ENCODE assay signal across 8 mouse cellular contexts in genomic region chr3:95673707-95674211, GRCm38 (mm10). TPM values are rescaled to one million over a fixed set of nuclear protein-coding genes. Genes with fewer than 3 reads are reported as not detected.
DNase-seq lines count a peak whose midpoint lies in the region; ATAC-seq and TF ChIP-seq lines count a peak whose summit lies in the region.

No protein-coding gene starts in this region.

- H3K9ac ChIP-seq in CH12.LX (ENCODE audit: insufficient read depth, low read depth): peak overlapping the region; percentile 87
- H3K9ac ChIP-seq in heart, embryonic 11.5 days (ENCODE audit: low read depth, low read length): peak overlapping the region; percentile 58
- H3K9ac ChIP-seq in liver, adult 2 months (ENCODE audit: low read depth, low read length): peak overlapping the region; percentile 61

- H3K9me3 ChIP-seq in CH12.LX (replicated peaks; ENCODE audit: low read length): no peaks in the 10 kb centered on the region
- H3K9me3 ChIP-seq in heart, embryonic 11.5 days (replicated peaks; ENCODE audit: control insufficient read depth, low read length): no peaks in the 10 kb centered on the region

- peaks cover 0 to 16% of the 10 kb centered on the region in 2 experiments for H3K36me3 ChIP-seq in CH12.LX (replicated peaks in 1 of 2; ENCODE audit: control insufficient read depth in 1 of 2, insufficient read depth in 1 of 2, low read length in 1 of 2)
- H3K36me3 ChIP-seq in heart, embryonic 11.5 days (ENCODE audit: control insufficient read depth, insufficient read depth, low read length): peaks cover 8% of the 10 kb centered on the region
- H3K36me3 ChIP-seq in liver, adult 2 months (ENCODE audit: control insufficient read depth, insufficient read depth, low read length): no peaks in the 10 kb centered on the region

- peaks cover 16% of the 10 kb centered on the region for H3K79me2 ChIP-seq in CH12.LX (replicated peaks; ENCODE audit: control insufficient read depth, extremely low read depth, insufficient read depth, poor library complexity, severe bottlenecking)
- H3K79me2 ChIP-seq in liver, adult 2 months (ENCODE audit: control insufficient read depth, insufficient read depth, low read length): peaks cover 2% of the 10 kb centered on the region; the same call in 1 of the 2 replicates

- peak overlapping the region; percentile 98 for H3K4me2 ChIP-seq in CH12.LX (ENCODE audit: insufficient read depth, low read depth, poor library complexity, severe bottlenecking)
- peak overlapping the region; percentile 64 for H3K4me2 ChIP-seq in heart, embryonic 11.5 days

- dilution Hi-C loops in CH12.LX (cut with MboI; ENCODE audit: extremely low pct_ligation_motif_present, extremely low pct_unique_long_range_greater_than_20kb, low sequenced_read_pairs): no loop called here

- TF ChIP-seq RAD21 in CH12.LX (IDR thresholded peaks at IDR 0.05; ENCODE audit: low read depth, low read length): no peak

- H3K4me1 ChIP-seq in CH12.LX (ENCODE audit: control insufficient read depth in 1 of 2, insufficient read depth in 2 of 2): peaks cover 40 to 81% of the 10 kb centered on the region in 2 experiments
- H3K4me1 ChIP-seq in heart, embryonic 11.5 days (ENCODE audit: control insufficient read depth, insufficient read depth, low read length): peaks cover 59% of the 10 kb centered on the region
- H3K4me1 ChIP-seq in liver, adult 2 months (ENCODE audit: control insufficient read depth, insufficient read depth, low read length): peaks cover 38% of the 10 kb centered on the region

- in situ Hi-C loops in CH12.LX (cut with MboI; ENCODE audit: low pct_ligation_motif_present, low pct_unique_long_range_greater_than_20kb, low sequenced_read_pairs): no loop called here

- TF ChIP-seq CTCF in CH12.LX (conservative IDR thresholded peaks at IDR 0.05 in 1 of 2, IDR thresholded peaks at IDR 0.05 in 1 of 2; ENCODE audit: low read depth in 2 of 2, low read length in 2 of 2): no peak
- TF ChIP-seq CTCF in liver, adult 2 months (IDR thresholded peaks at IDR 0.05; ENCODE audit: low read depth, low read length): no peak

- H3K27ac ChIP-seq in CH12.LX (ENCODE audit: insufficient read depth, low read depth): peak overlapping the region; percentile 99
- H3K27ac ChIP-seq in heart, embryonic 11.5 days (ENCODE audit: low read depth, low read length): peak overlapping the region; percentile 94
- peak overlapping the region; percentile 96 for H3K27ac ChIP-seq in liver, adult 2 months (replicated peaks; ENCODE audit: insufficient read depth, low read depth, low read length)

- H3K27me3 ChIP-seq in CH12.LX (replicated peaks): no peaks in the 10 kb centered on the region
- H3K27me3 ChIP-seq in heart, embryonic 11.5 days (ENCODE audit: control insufficient read depth, insufficient read depth, low read length): no peaks in the 10 kb centered on the region
- no peaks in the 10 kb centered on the region for H3K27me3 ChIP-seq in liver, adult 2 months (ENCODE audit: control insufficient read depth, insufficient read depth, low read length)

- no peak; the same call in 1 of the 2 replicates for TF ChIP-seq POLR2A in CH12.LX (IDR thresholded peaks at IDR 0.05; ENCODE audit: low read depth, low read length)
- no peak for TF ChIP-seq POLR2A in liver, adult 2 months (IDR thresholded peaks at IDR 0.05; ENCODE audit: extremely low read depth, insufficient read depth, low read length)

- DNase-seq in CD4-positive, CD25-positive, alpha-beta regulatory T cell, adult 2 months (ENCODE audit: low read depth, low spot score): peak; percentile 59
- no peak for DNase-seq in CH12.LX (ENCODE audit: extremely low read depth)
- peak; percentile 34 for DNase-seq in liver, adult 2 months (ENCODE audit: extremely low read depth, low read depth, low spot score)
- peak; percentile 55 to 79 for DNase-seq in spleen, postnatal 4 days (ENCODE audit: low spot score in 2 of 2)
- no peak for DNase-seq in ovary, postnatal 14 days (ENCODE audit: low spot score)
- DNase-seq in adrenal gland, postnatal 4 days (ENCODE audit: low spot score in 2 of 2): no peak

- TF ChIP-seq EP300 in CH12.LX (IDR thresholded peaks at IDR 0.05; ENCODE audit: low read length): no peak; the same call in 1 of the 2 replicates

- peak overlapping the region; percentile 17 to 49 (median 25) for H3K4me3 ChIP-seq in CH12.LX (replicated peaks in 1 of 3; ENCODE audit: low read depth in 2 of 3, low read length in 2 of 3, poor library complexity in 1 of 3)
- peak overlapping the region; percentile 17; the same call in 1 of the 2 replicates for H3K4me3 ChIP-seq in heart, embryonic 11.5 days (ENCODE audit: low read depth, low read length)
- no peak overlapping the region for H3K4me3 ChIP-seq in liver, adult 2 months (ENCODE audit: insufficient read depth, low read depth, low read length)

- ATAC-seq in CD4-positive, CD25-positive, alpha-beta regulatory T cell, adult 4 months: no peak
- ATAC-seq in heart, embryonic 11.5 days (replicated peaks; ENCODE audit: insufficient number of reproducible peaks, low FRiP score, low TSS enrichment): no peak

- 13% methylated on average over 11 of the region's 11 CpGs for WGBS in heart, embryonic 11.5 days (ENCODE audit: insufficient replicate concordance)
- 45% methylated on average over 11 of the region's 11 CpGs for WGBS in liver, adult 2 months

TF ChIP-seq in CH12.LX, 34 proteins besides CTCF, POLR2A, EP300 and RAD21:
- TF ChIP-seq NRF1 (IDR thresholded peaks at IDR 0.05; ENCODE audit: low read depth, low read length) (no peak), IRF4 (IDR thresholded peaks at IDR 0.05; ENCODE audit: low read depth, low read length) (peak; percentile 50), NELFE (IDR thresholded peaks at IDR 0.05; ENCODE audit: low read depth, low read length) (0 out of 2 replicates have a peak, but pooled peaks have one; percentile 57), ZMIZ1 (IDR thresholded peaks at IDR 0.05; ENCODE audit: low read depth, low read length) (0 out of 2 replicates have a peak, but pooled peaks have one; percentile 42), RCOR1 (conservative IDR thresholded peaks at IDR 0.05; ENCODE audit: low read depth, low read length) (0 out of 2 replicates have a peak, but pooled peaks have one; percentile 5), POLR2AphosphoS2 (IDR thresholded peaks at IDR 0.05; ENCODE audit: low read depth, low read length) (0 out of 2 replicates have a peak, but pooled peaks have one; percentile 35), JUND (conservative IDR thresholded peaks at IDR 0.05; ENCODE audit: low read depth, low read length) (no peak), MEF2A (IDR thresholded peaks at IDR 0.05; ENCODE audit: borderline replicate concordance, low read depth, low read length) (no peak), CHD2 (IDR thresholded peaks at IDR 0.05; ENCODE audit: low read length) (peak; percentile 27; the same call in 1 of the 2 replicates), SIN3A (IDR thresholded peaks at IDR 0.05; ENCODE audit: low read length) (peak; percentile 15; the same call in 1 of the 2 replicates), ZNF384 (IDR thresholded peaks at IDR 0.05; ENCODE audit: low read depth, low read length) (no peak)

RNA-seq across cellular contexts. Expression of gene Adamtsl4, which starts 14.0 kb away (rescaled TPM):
- polyA plus RNA-seq in CD4-positive, CD25-positive, alpha-beta regulatory T cell, adult 4 months (2017; shearing (Covaris generic)): 1 to 10 TPM; 2.3 to 5.2 TPM
- 0.85 and 1.1 TPM in 2 replicates for total RNA-seq in CH12.LX (2012; rRNA removed)
- not detected in 2 replicates for total RNA-seq in CH12.LX (2014; rRNA removed)
- polyA plus RNA-seq in CH12.LX (2012; ENCODE audit: insufficient read length, low read depth): 0.10 TPM in 1 of 2 replicates, not detected in the other
- 3.5 and 5.1 TPM in 2 replicates for polyA plus RNA-seq in heart, embryonic 11.5 days (2014; fragmentation: Nextera tagmentation; extraction: Ambion mirVana)
- 0.55 and 1.6 TPM in 2 replicates for total RNA-seq in liver, adult 2 months (2014; rRNA removed)
- 2.5 and 4.7 TPM in 2 replicates for polyA plus RNA-seq in liver, adult 2 months (2012; rRNA removed)
- 1 to 10 TPM; 7.5 to 8.1 TPM for total RNA-seq in adrenal gland, postnatal 4 days (2021)

RNA-seq across cellular contexts. Expression of gene Mcl1, which starts 15.2 kb away (rescaled TPM):
- polyA plus RNA-seq in CD4-positive, CD25-positive, alpha-beta regulatory T cell, adult 4 months (2017; shearing (Covaris generic)): 10 to 100 TPM; 61.0 to 96.6 TPM
- total RNA-seq in CH12.LX (2012; rRNA removed) (95.9 and 114 TPM in 2 replicates), CH12.LX (2014; rRNA removed) (223 and 225 TPM in 2 replicates)
- polyA plus RNA-seq in CH12.LX (2012; ENCODE audit: insufficient read length, low read depth): 188 and 197 TPM in 2 replicates
- polyA plus RNA-seq in heart, embryonic 11.5 days (2014; fragmentation: Nextera tagmentation; extraction: Ambion mirVana): 46.3 and 49.8 TPM in 2 replicates
- 57.5 and 92.2 TPM in 2 replicates for total RNA-seq in liver, adult 2 months (2014; rRNA removed)
- 38.7 and 39.4 TPM in 2 replicates for polyA plus RNA-seq in liver, adult 2 months (2012; rRNA removed)
- total RNA-seq in adrenal gland, postnatal 4 days (2021): 100 to 1,000 TPM; 151 to 152 TPM

RNA-seq across cellular contexts. Expression of gene Ensa, which starts 49.0 kb away (rescaled TPM):
- 10 to 100 TPM; 81.6 to 97.8 TPM for polyA plus RNA-seq in CD4-positive, CD25-positive, alpha-beta regulatory T cell, adult 4 months (2017; shearing (Covaris generic))
- total RNA-seq in CH12.LX (2012; rRNA removed) (51.5 and 53.9 TPM in 2 replicates), CH12.LX (2014; rRNA removed) (57.8 and 60.8 TPM in 2 replicates)
- 58.4 and 62.6 TPM in 2 replicates for polyA plus RNA-seq in CH12.LX (2012; ENCODE audit: insufficient read length, low read depth)
- 52.7 and 55.4 TPM in 2 replicates for polyA plus RNA-seq in heart, embryonic 11.5 days (2014; fragmentation: Nextera tagmentation; extraction: Ambion mirVana)
- 23.5 and 25.1 TPM in 2 replicates for total RNA-seq in liver, adult 2 months (2014; rRNA removed)
- polyA plus RNA-seq in liver, adult 2 months (2012; rRNA removed): 5.0 and 5.2 TPM in 2 replicates
- total RNA-seq in adrenal gland, postnatal 4 days (2021): 10 to 100 TPM; 79.6 to 82.2 TPM

Comparison
In these comparisons a context has a peak if more than half of its experiments do, and no peak if none do; other contexts are left out.
1. DNase-seq: peak in CD4-positive, CD25-positive, alpha-beta regulatory T cell, adult 2 months (single experiment), liver, adult 2 months (single experiment) and spleen, postnatal 4 days (2 of 2); none in CH12.LX (single experiment), ovary, postnatal 14 days (single experiment) and adrenal gland, postnatal 4 days (0 of 2).
2. Peak in every context shown above with its lines, with median percentiles within 50 percentile points of each other: H3K27ac ChIP-seq and H3K9ac ChIP-seq.